Mouse (Mus musculus) C2C12 (cell line): ENCODE measurements at regions not wholly inside any gene's neighbourhood (a gene's known extent, or its start where the extent isn't known, plus 50 kb on each side); places are given as distances from the start of the nearest gene placed in this dataset.

Experiments used
- CEBPB ChIP-seq: IDR thresholded peaks from one replicate; pipeline ENCODE4 v1.6.1; 2011; ENCODE audit warnings: low read depth, mild to moderate bottlenecking, control low read depth, moderate library complexity
- CTCF ChIP-seq: IDR thresholded peaks from one replicate; pipeline ENCODE4 v1.5.1; 2011; ENCODE audit not compliant: control insufficient read depth, insufficient read depth, insufficient read length
- FOSL1 ChIP-seq: IDR thresholded peaks from one replicate; pipeline ENCODE4 v1.8.0; 2011; ENCODE audit warnings: mild to moderate bottlenecking, low read length; ENCODE audit not compliant: poor library complexity, insufficient read depth, severe bottlenecking
- MAX ChIP-seq: IDR thresholded peaks from one replicate; pipeline ENCODE4 v1.6.1; 2011; ENCODE audit warnings: mild to moderate bottlenecking, control low read depth
- MYOD1 ChIP-seq: IDR thresholded peaks from one replicate; pipeline ENCODE4 v1.6.1; 2011; ENCODE audit warnings: low read depth; ENCODE audit not compliant: control insufficient read depth, insufficient read length
- MYOG ChIP-seq: IDR thresholded peaks from one replicate; pipeline ENCODE4 v1.6.1; 2011; ENCODE audit not compliant: control insufficient read depth, insufficient read length; ENCODE audit errors: extremely low read depth
- USF1 ChIP-seq: IDR thresholded peaks from one replicate; pipeline ENCODE4 v1.6.1; 2011; ENCODE audit warnings: low read depth, mild to moderate bottlenecking, control low read depth, moderate library complexity

DNA sequence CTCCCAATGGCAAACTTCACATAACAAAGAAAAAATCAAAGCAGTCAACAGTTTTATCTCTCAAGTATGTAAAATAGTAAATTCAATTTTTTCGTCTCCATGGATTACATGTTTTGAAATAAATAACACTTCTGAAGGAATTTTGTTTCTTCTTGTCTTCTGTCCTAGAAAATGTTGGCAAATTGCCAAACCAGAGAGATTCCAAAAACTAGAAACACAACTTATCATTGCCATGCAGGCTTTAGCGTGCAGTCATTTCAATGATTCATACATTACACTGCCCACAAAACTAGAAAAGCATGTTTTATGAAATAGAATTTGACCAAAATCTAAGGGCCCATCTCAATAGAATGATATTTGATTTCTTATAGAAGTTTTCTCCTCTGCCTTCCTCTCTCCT, 98.2 kb downstream of the Hpgd start:
- TF ChIP-seq CTCF = no peak
- no peak for TF ChIP-seq MAX
- TF ChIP-seq MYOD1 = no peak
- TF ChIP-seq MYOG = no peak
- TF ChIP-seq USF1 = no peak
- TF ChIP-seq CEBPB = no peak
- peak; percentile 15 for TF ChIP-seq FOSL1
